Mouse (Mus musculus): ENCODE data around the gene Amotl1. TPM values are rescaled to one million over a fixed set of nuclear protein-coding genes. Genes with fewer than 3 reads are reported as not detected.
"Not testable (repeated sequence)": the region's sequence is repeated elsewhere in the genome, so short reads cannot be mapped to it uniquely, and the experiment has no call there.

The Amotl1 gene
- total RNA-seq, 2 experiments from 2014 or later = 13.9 to 15.0 TPM

DNA sequence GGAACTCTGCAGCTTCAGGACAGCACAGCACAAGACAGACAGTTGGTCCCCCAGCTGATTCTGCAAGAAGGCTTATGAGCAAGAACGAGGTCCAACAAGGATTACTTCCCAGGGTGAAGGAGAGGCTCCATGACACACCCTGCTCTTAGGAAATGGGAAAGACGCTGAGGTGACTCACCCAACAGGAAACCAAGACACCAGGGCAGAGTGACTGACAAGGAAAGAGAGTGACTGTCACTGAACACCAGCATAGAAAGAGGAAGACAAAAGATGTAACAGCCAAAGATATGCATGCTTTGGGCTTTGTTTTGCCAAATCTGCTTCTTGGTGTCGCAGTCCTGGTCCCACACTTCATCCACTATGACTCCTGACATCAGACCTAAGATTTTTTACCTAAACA is 40.5 kb downstream of the Amotl1 start:
- DNase-seq (ENCODE audit: low spot score in 2 of 2) = no peak

GRCm38 (mm10) chr9:14603475-14603874 is 41.4 kb downstream of the Amotl1 start:
- DNase-seq (ENCODE audit: low spot score in 2 of 2) = no peak

DNA sequence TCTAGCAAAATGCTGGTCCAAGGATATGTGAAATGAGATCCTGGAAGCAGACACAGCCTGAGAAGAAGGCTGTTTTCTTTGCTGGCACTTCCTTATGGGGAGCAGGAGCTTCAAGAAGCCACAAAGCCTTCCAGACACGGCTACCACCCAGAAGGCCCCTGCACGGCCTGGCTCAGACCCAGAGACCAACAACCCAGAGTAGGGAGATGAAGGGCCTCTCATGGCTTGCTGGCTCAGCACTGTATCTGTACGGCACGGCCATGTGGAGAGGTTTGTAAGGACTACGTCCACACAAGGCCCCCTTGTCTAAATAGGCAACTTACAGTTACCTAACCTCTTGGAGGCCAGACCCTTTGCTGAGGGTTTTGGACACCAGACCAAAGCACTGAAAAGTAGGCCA is 45.1 kb downstream of the Amotl1 start:
- no peak for DNase-seq (ENCODE audit: low spot score in 2 of 2)

GRCm38 (mm10) chr9:14598157-14598556 is 46.7 kb downstream of the Amotl1 start:
- DNase-seq (ENCODE audit: low spot score in 2 of 2) = no peak

DNA sequence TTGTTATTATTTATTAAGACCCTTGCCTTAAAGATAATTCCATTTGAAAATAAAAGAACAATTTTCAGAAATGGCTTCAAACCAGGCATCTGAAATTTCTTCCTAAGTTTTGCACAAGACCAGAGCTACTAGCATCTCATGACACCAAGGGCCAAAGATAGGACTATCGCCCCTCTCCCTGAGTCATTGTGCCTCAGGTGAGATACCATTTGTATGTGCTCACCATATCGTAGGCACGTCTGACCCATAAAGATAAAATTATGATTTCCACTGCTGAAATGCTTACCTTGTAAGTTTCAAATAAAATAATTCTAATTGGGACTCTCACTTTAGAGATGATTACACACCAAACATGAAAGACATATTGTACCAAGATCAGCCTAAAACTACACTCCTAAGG is 47.4 kb downstream of the Amotl1 start:
- DNase-seq (ENCODE audit: low spot score in 2 of 2) = no peak

DNA sequence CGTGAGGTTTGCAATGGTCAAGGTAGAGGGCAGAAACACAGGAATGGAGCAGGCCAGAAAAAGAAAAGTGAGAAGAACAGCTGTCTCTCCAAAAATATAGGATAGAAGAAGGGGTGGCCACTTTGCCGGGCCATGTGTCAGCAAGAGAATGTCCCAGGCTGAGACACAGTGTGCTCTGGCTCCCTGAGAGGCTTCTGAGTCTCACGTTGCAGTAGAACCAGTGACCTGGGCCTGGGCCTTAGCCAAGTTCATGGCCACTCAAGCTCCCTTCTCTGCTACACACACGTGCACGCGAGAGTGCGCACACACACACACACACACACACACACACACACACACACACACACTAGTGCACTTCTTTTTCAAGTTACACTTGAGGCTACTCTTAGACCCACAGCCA is 48.0 kb downstream of the Amotl1 start:
- DNase-seq (ENCODE audit: low spot score in 2 of 2) = no peak

- peak; percentile 72 to 81 for DNase-seq (ENCODE audit: low spot score in 2 of 2)
These were observed 48.4 kb downstream of the Amotl1 start for GRCm38 (mm10) chr9:14596427-14596826.

GRCm38 (mm10) chr9:14595893-14596292 is 49.0 kb downstream of the Amotl1 start:
- no peak for DNase-seq (ENCODE audit: low spot score in 2 of 2)

GRCm38 (mm10) chr9:14593880-14594279 is 51.0 kb downstream of the Amotl1 start:
- no peak for DNase-seq (ENCODE audit: low spot score in 2 of 2)

- DNase-seq (ENCODE audit: low spot score in 2 of 2) = no peak
These were observed 54.2 kb downstream of the Amotl1 start for GRCm38 (mm10) chr9:14590666-14591065.

- DNase-seq (ENCODE audit: low spot score in 2 of 2) = no peak
These were observed 56.2 kb downstream of the Amotl1 start for GRCm38 (mm10) chr9:14588690-14589089.

DNA sequence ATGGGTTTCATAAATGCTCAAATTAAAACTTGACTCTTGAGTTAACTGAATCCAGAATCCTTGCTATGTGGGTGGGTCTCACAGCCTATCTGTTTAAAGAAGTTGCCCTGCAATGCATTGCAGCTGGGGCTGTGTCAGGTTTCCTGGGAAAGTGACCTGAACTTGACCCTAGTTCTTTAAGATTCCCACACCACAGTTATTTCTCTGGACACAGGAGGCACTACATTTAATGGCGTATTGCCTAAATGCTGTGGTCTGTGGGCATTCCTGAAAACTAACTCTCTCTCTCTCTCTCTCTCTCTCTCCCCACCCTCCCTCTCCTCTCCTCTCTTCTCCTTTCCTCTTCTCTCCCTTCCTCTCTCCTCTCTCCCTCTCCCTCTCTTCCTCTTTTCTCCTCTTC is 59.2 kb downstream of the Amotl1 start:
- DNase-seq (ENCODE audit: low spot score in 2 of 2) = no peak

- no peak for DNase-seq (ENCODE audit: low spot score in 2 of 2)
These were observed 65.9 kb downstream of the Amotl1 start for GRCm38 (mm10) chr9:14578960-14579359.

DNA sequence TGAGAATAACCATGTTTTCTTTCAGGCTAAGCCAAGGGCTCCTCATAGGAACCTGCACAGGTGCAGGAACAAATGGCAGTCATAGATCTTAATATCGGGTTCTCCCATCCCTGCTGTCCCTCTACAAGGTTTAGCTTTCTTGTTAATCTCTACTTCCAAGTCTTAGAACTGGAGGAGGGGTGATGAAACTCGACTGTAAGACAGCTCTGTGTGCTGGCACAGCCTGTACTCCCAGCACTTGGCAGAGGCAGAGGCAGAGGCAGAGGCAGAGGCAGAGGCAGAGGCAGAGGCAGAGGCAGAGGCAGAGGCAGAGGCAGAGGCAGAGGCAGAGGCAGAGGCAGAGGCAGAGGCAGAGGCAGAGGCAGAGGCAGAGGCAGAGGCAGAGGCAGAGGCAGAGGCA is 68.5 kb downstream of the Amotl1 start:
- not testable (repeated sequence) for DNase-seq (ENCODE audit: low spot score in 2 of 2)

GRCm38 (mm10) chr9:14574760-14575399 is 70.0 kb downstream of the Amotl1 start:
- DNase-seq (ENCODE audit: low spot score in 2 of 2) = peak in 1 of 2 experiments; percentile 5

DNA sequence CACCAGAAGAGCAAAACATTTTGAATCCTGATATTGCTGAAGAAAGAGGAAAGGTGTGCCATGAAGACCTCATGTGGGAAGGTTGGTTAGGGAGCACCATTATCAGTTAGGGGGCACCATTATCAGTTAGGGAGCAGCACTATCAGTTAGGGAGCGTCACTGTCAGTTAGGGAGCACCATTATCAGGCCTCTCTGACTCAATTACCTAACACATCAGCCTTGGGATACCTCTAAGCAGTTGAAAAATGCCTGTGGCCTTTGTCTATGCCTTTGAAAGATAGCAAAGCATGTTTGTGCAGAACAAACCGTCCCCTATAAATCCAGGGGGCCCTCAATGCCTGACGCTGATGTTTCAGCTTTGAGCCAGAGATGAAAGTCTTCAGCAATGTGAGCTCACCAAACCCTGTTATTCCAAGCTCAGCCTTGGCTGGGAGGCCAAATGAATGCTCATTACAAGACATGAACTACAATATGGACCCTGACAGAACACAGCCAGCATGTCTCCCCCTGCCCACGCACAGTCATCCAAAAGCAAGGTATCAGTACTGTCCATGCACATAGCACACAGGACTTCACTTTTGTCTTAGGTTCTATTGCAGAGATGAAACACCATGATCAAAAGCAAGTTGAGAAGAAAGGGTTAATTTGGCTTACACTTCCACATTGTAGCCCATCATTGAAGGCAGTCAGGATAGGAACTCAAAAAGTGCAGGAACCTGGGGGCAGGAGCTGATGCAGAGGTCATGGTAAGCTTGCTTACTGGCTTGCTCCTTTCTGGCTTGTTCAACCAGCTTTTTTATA is 75.5 kb downstream of the Amotl1 start:
- no peak for DNase-seq (ENCODE audit: low spot score in 2 of 2)

- DNase-seq (ENCODE audit: low spot score in 2 of 2) = no peak
These were observed 76.4 kb downstream of the Amotl1 start for GRCm38 (mm10) chr9:14568487-14568886.

GRCm38 (mm10) chr9:14564486-14564885 is 80.4 kb downstream of the Amotl1 start:
- DNase-seq (ENCODE audit: low spot score in 2 of 2) = no peak

DNA sequence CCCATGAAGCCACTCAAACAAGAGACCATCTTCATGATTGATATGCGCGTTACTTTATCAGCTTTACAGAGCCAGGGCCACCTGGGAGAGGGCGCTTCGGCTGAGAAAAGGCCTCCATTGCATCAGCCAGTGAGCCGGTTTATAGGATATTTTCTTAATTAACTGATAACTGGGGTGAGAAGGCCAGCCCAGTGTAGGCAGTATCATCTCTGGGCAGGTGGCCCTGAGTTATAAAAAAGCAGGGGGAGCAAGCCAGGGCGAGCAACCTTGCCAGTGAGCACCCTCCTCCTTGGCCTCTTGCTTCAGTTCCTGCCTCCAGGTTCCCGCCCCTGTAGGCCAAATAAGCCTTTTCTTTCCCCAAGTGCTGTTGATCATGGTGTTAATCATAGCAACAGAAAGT is 81.5 kb downstream of the Amotl1 start:
- DNase-seq (ENCODE audit: low spot score in 2 of 2) = no peak

- DNase-seq (ENCODE audit: low spot score in 2 of 2) = no peak
These were observed 84.3 kb downstream of the Amotl1 start for GRCm38 (mm10) chr9:14560545-14560944.

- peak in 1 of 2 experiments; percentile 28 for DNase-seq (ENCODE audit: low spot score in 2 of 2)
These were observed 84.9 kb downstream of the Amotl1 start for GRCm38 (mm10) chr9:14559996-14560395.

- peak in 1 of 2 experiments; percentile 26 for DNase-seq (ENCODE audit: low spot score in 2 of 2)
These were observed 85.4 kb downstream of the Amotl1 start for GRCm38 (mm10) chr9:14559430-14559829.

- DNase-seq (ENCODE audit: low spot score in 2 of 2) = no peak
These were observed 86.5 kb downstream of the Amotl1 start for GRCm38 (mm10) chr9:14558332-14558731.

Measured in layer of hippocampus, adult 18-20 months (tissue).